Mouse (Mus musculus) spleen, postnatal 36 days (tissue): Measurements from ENCODE around the gene Ccdc42.
A peak's percentile ranks its signal among the peaks of the same experiment; 100 is the strongest.

Source experiments
- DNase-seq, 2 experiments: peaks; one replicate each; pipeline ENCODE4 v3.0.0; 2022; ENCODE audit warnings: low spot score in 2 of 2, mixed read lengths in 1 of 2

The Ccdc42 gene

DNA sequence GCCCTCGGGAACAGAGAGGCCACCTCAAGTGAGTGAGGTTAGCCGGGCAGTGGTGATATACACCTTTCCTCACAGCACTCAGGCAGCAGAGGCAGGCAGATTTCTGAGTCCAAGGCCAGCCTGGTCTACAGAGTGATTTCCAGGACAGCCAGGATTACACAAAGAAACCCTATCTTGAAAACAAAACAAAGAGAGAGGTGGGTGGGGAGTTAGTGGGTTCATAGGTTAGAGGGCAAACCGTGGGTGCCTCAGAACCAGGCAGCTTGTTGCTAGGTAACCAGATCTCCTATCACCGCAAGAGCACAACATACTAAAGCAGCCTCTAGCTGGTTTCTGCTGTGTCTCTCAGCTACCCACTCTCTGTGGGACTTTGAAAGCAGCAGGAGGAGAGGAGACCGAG, at the start of gene Ccdc42:
Gene Ccdc42, plus strand, starts transcription at position 301 of the 400 bp plus-strand sequence.
- no peak for DNase-seq

DNA sequence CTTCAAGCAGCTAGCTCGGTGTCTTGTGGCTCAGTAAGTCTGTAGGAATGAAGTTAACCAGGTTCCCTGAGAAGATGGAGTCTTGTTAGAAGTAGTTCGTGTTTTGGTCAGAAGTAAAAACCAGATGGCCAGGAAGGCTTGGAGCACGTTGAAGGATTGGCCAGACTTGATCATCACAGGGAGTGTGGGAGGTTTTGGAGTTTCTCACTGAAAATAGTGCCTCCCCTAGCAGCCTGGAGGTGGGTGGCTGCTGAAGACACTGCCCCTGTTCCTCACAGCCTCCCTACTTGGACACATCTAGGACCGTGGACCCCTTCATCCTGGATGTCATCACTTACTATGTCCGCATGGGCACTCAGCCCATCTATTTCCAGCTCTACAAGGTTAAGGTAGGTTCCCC, 47.2 kb upstream of the Ccdc42 start:
- no peak for DNase-seq

DNA sequence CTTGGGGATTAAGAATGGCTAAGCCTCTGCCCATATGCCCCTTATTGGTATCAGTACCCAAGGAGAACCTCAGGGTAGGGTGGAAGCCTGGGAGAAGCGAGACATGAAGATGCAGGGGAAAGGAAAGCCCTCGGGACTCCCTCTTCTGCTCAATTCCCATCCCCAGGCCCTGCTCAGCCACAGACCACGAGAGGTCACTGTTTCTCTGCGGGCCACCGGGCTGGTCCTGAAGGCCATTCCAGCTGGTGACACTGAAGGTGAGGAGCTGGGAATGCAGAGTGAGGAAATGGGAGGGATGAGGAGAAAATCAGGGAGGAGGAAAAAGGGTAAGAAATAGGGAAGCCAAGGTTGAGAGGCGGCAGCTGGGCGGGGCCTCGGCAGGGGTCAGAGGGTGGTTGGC, 42.3 kb upstream of the Ccdc42 start:
- DNase-seq, result no peak

DNA sequence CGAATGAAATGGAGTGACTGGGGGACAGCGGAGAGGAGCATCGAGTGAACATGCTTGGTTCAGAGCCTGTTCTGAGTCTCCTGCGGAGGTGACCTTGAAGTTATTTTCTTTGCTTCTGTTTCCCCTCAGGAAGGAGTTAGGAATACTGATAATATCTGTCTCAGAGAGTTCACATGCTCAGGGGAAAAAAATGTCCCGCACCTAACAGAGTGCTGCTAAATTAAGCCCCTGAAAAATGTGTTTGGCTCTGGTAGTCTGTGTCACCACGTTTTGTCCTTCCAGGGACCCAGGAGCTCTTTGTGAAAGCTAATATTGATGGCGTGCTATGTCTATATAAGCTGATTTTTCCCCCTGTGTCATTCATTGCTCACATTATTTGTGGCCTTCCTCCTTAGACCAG, 41.6 kb upstream of the Ccdc42 start:
- no peak for DNase-seq

DNA sequence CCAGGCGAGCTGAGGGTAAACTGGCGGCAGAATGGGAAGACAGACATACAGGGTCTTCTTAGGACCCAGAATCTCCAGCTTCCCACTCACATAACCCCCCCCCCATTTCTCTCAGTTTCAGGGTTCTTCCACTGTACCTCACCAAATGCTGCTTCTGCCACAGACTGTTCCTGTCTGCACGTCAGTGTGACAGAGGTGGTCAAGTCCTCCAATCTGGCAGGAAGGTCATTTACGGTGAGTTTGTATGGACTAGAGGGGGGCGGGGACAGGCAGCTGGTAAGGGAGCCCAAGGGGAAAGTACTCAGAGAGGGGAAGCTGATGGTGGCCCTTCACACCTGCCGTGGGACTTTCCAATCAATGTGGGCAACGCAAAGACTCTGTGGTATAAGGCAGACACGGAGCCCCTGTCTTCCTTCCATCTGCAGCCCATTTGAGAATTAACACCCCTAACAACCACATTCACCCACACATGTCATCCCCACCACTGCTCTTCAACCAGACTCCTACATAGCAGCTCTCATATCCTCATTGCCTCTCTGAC, 41.1 kb upstream of the Ccdc42 start:
- DNase-seq, result no peak

DNA sequence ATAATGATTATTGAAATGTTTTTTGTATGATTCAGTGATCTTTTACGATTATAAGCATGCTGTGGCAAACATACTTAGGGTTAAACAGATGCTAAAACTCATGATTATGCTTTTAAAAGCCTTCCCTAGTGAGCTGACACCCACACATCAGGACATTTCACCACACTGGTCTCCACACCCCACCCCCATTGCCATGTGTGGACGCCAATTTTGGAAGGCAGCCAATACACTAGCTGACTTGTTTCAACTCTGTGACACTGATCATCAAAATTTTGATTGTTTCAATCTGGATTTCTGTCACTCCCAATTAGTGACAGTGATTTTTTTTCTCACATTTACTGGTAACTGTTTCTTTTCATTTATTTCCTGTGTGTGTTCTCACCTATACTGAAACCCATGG, 39.3 kb upstream of the Ccdc42 start:
- no peak for DNase-seq

DNA sequence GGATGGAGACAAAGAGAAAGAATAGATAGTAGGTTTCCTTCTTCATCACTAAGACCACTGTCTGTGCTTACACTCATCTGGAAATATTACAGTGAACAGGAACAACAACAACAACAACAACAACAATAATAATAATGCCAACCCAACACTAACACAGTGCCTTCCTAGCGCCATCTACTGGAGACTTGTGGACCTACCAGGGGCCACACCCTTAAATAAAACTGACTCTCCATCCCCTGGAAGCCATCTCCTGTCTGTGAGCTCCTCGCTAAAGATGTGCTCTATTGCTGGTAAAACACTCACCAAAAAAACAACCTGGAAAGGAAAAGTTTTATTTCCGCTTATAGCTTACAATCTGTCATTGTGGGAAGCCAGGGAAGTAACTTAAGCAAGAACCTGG, 37.2 kb upstream of the Ccdc42 start:
- DNase-seq, result no peak

DNA sequence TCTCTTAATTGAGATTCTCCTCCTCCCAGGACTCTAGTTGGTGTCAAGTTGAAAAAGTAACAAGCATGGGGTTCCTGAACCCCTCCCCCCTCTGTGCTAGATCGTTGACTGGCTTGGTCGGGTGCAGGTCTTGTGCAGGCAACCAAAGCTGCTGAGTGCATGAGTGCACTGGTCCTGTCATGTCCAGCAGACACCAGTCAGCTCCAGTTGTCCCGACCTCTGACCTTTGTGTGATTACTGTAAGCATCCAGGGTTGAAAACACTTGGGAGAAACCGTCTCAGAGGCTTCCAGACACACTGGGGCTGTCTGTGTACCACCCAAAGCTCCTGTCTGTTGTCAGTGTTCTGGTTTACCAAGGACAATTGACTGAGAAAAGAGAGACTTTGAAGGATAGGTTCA, 36.5 kb upstream of the Ccdc42 start:
- DNase-seq, result no peak

DNA sequence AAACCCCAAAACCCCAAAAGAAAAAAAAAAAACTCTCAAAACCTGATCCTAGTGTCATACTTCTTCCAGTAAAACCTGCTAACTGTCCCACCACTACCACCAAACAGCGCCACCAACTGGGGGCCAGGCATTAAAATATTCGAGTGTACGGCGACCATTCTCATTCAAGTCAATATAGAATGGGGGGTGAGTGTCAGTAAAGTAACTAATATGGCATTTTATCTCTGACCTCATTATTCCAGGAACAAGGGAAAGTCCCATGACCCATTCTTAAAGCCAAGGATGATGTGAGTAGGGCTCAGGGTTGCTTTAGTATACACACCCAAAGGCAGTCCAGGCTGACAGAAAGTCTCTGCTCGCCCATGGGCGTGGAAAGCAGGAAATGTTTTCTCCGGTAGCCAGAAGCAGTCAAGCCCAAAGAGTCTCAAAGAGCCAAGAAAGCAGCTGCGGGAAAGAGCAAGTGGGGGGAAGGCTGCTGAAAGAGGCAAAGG, 32.8 kb upstream of the Ccdc42 start:
- peak in 1 of 2 experiments; percentile 27 for DNase-seq

DNA sequence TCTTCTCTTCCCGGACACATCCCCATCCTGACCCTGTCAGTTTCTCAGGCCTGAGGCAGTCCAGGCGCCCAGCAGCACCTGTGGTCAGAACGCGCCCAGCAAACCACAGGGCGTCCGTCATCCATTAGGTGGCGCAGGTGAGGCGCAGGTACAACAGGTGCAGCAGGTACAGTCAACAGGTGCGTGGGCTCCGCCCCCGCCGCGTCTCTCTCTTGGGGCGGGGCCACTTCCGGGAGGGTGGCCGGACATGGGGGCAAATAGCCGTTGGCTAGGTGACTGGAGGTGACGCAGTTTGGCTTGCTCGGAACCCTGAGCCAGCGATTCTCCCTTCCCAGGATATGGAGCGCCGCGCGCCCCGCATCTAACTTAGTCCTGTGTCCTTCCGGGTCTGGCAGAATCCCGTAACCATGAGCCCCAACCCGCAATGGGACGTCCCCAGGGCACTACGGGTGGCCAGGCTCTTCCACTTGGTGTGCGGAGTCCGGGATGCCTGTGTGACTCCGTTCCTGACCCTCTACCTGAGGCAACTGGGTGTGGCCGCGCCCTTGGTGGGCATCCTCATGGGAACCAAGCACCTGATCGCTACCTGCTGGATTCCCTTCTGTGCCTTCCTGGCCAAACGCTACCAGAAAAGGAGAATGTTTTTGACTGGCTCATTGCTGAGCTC, 30.8 kb upstream of the Ccdc42 start, which contains the start of gene Mfsd6l:
Gene Mfsd6l, plus strand, starts transcription at position 269 of the 667 bp plus-strand sequence.
- DNase-seq, result no peak

DNA sequence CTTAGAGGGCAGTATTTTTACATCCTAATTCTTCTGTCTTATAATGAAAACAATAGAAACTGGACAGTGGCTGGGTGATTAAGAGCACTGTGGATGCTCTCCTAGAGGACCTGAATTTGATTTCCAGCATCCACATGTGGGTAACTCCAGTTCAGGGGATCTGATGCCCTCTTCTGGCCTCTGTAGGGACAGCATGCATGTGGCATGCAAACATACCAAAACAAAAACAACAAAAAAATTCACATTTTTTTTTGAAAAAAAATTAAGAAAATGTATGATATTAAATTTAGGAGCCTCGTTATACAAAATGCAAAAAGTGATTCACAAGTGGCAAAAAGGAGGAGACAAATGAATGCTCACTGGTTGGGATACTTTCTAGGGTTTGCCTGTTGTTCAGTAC, 27.3 kb upstream of the Ccdc42 start:
- DNase-seq, result no peak

DNA sequence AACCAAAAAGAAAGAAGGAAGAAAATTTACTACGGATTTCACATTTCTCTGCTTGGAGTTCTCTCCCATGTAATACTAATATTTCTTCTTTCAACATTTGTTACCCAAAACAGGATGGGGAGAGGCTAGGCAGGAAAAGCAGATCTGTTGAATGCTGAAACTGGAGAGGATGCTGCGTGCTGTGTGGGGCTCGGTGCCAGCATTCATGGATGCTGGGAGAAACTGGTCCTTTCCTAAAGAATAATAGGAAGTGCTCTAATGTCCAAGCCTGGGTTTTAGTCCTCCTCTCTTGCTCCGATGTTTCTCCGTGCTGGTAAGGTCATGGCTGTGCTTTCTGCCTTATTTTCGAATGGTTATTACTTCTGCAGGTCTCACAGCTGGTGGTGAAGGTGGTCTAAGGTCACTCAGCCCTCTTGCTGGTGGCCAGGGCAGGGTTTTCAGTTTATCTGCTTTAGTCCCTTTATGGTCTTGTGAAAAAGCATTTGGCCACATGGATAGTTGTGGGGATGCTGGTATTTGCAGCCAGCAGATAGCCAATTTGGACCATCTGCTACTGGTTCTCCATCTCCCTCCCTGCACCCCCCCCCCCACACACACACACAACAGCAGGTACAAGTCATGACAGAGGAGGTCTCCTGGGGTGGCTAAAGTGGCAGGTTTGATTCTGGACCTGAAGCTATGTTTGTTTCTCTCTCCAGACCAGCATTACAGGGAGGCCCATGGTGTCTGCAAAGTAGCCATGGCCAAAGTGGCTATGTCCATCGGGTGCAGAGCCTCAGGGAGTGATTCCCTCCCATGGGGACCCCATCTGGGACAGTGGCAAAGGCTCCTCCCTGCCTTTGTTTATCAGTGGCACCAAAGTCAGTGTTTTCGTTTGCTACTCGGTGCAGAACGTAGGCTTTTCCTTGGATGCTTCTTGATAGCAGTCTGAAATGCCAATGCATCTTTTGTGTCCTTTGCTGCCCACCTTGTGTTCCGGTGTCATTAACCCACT, 24.6 kb upstream of the Ccdc42 start:
- DNase-seq, result no peak

DNA sequence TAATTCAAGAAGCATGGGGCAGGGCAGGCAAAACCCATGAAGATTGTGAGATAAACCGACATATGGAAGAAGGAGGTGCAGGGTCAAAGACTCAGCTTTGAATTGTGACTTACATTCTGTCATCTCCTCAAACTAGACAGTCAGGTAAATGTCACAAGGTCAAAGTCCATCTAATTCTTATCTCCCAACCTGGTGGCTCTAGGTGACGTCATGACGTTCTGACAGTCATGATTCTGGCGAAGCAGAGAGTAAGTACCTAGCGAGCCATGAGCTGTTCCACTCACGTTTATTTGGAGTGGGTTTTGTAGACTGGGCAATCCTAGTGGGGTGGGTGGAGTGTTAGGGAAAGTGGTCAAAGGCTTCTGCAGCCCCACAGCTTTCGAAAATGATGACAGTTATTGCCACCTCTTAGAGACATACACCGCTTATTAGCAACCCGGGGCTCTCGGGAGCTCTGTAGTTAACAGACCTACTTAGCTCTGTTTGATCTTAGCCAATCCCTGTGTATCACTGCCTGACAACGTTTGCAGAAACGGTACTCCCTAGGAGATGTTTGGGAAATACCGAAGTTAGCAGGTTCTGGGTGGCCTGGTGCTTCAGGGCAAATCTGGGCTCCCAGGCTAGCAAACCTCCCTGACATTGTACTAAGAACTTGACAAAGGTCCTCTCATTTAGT, 22.3 kb upstream of the Ccdc42 start:
- no peak for DNase-seq

DNA sequence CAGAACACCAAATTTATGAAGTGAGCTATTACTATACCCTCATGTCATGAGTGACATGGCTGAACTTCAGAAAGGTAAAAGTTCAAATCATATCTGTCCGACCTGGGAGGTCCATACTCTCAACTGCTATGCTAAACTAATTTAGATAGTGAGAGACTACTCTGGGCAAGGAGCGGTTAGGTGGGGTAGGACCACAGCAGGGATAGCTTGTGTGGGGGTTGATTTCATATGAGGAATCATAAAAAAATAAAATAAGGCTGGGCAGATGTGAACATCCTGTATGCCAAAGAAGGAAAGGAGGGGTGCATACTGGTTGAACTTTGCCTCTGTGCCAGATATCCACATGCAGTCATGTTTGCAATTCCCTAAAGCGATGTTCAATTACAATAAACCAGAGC, 21.8 kb upstream of the Ccdc42 start:
- DNase-seq, result no peak

DNA sequence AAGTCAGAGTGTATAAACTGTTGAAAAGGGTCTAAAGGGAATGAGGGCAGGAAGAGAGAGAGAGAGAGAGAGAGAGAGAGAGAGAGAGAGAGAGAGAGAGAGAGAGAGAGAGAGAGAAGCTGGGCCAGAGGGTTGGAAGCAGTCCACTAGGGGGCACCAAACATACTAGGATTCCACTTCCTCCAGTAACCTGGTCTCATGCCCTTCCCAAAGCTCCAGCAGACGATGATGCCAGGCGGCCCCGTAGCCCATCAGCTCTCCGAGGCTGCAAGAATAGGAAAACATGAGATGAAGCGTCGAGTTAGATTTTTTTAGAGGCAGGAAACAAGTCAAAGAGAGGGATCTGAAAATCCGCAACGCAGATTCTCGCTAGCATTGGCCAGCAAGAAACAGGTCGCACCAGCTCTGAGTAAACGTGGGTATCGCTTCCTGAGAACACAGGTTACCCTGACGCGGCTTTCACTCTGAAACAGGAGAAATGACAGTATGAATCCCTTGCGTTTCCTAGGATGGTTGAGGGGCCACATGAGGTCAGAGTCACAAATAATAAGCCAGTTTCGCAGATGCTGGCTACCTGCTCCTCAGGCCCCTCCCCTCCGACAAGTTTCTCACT, 20.3 kb upstream of the Ccdc42 start:
- DNase-seq, result no peak

DNA sequence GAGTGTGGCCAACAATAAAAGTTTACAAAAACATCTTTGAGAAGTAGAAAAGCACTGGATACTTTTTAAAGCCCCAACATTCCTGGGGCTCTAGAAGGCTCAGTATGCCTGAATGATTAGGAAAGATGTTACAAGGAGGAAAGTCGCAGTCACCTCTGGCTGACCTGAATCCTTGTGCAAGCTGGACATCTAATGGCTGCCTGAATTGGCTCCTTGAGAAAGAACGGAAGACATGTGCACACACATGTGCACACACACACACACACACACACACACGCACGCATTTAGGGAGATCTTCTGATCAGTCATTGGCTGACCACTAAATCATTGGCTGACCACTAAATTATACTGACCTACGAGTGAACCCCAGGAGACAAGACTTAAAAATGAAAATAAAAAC, 16.0 kb upstream of the Ccdc42 start:
- no peak for DNase-seq

DNA sequence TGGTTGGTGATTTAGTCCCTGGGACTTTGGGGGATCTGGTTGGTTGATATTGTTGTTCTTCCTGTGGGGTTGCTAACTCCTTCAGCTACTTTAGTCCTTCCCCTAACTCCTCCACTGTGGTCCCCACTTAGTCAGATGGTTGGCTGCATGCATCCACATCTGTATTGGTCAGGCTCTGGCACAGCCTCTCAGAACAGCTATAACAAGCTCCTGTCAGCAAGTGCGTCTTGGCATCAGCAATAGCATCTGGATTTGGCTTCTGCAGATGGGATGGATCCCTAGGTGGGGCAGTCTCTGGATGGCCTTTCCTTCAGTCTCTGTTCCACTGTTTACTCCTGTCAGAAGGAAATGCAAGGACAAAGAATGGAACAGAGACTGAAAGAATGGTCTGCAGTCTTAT, 9.7 kb upstream of the Ccdc42 start:
- no peak for DNase-seq

DNA sequence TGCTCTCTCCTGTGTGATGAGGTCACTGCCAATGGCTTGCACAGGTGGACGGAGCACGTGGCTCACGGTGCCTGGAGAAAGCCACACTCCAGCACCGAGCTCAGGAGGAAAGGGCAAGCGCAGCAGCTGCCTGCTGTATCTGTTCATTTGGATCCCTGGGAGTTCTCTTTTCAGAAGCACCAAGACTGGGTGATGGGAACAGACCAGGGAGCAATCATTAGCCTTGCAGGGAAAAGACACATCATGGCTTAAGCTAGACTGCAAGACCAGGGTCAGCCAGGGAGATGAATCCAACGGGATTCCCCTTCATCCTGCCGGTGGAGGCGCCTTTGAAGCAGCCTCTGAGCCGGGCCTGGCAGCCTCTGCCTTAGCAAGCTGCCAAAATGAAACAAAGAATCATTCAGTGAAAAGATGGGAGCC, 7.3 kb upstream of the Ccdc42 start:
- DNase-seq, result no peak

DNA sequence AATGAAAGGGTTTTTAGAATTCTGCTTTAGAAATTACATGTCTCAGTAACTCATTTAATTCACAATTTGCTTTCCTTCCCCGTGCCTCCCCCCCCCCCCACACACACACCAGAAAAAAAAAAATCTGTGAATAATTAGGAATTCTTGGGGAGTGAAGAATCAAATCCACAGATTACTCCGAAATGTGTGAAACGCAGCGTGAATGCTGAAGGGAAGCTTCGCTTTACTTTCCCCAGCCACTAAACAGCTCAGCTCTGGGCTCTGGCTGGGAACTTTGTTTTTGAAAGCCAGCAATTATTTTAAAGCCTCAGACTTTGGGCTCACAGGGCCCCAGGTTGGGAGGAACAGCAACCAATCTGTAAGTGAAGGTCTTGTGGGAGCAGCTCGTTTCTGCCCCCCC, 6.3 kb upstream of the Ccdc42 start:
- no peak for DNase-seq

DNA sequence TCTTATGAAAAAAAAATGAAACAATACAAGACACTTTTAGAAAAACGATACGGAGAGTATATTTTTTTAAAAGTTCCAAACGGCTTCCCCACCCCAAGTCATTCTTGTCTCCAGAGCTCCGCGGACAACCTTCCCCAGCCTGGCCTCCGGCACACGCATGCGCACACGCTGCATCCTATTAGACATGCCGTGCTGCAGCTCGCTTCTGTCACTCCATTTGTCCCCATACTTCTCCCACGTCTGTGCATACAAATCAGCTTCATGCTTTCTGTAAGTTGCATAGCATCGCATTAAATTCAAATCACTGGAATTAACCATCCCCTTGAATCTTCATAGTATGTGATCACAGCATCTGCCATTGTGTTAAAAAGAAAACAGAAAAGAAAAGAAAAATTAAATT, 3.6 kb upstream of the Ccdc42 start:
- DNase-seq, result no peak

DNA sequence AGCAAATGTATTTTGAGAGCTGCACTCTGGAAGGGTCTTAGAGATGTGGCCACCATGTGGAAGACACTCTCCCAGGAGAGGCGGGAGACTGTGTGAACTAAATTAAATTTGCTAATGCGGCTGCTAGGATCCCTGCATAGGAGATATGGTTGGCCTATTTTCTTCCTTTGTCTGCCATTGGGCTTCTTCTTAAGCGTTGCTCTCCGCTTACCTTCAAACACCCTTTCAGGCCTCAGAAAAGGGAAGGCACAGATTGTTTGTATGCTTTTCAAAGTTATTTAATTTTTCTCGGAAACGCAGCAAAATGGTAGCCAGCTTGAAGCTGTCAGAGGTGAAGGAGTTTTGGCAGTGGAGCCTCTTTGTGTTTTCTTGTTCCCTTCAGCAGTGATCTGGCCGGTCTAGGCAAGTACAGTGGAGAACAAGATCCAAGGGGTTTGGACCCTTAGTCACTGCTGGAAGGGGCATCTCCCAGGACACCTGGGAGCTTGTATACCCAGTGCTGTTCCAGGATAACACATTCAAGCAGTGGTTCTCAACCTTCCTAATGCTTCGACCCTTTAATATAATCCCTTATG, 2.8 kb upstream of the Ccdc42 start:
- DNase-seq, result no peak
